Mouse (Mus musculus): ENCODE data around the gene Sult3a1. TPM values are rescaled to one million over a fixed set of nuclear protein-coding genes. Genes with fewer than 3 reads are reported as not detected.
A peak's percentile ranks its signal among the peaks of the same experiment; 100 is the strongest.

The Sult3a1 gene
- polyA plus RNA-seq, 1 experiment = not detected

GRCm38 (mm10) chr10:33904530-33905481 lies 47.3 kb downstream of the Sult3a1 start, which contains the start of gene Rsph4a:
Rsph4a (plus strand) TSS chr10:33905111.
- H3K4me3 ChIP-seq (replicated peaks; ENCODE audit: insufficient read depth, low read depth, low read length) = peak within 1 kb of the TSS; percentile 29
- peak in 1 of 2 experiments; percentile 5 for DNase-seq
- TF ChIP-seq POLR2A (IDR thresholded peaks at IDR 0.05; ENCODE audit: borderline replicate concordance, insufficient read depth, low read length) (no peak), CTCF (IDR thresholded peaks at IDR 0.05; ENCODE audit: borderline replicate concordance, insufficient read depth, low read depth, low read length) (no peak)
- WGBS = 7% methylated on average over 17 of the region's 17 CpGs
- no peaks in the 10 kb centered on the region for H3K27me3 ChIP-seq (ENCODE audit: control insufficient read depth, insufficient read depth, low read length)
- H3K27ac ChIP-seq (ENCODE audit: insufficient read depth, low read length) = no peak within 1 kb of the TSS
- no peaks in the 10 kb centered on the region for H3K4me1 ChIP-seq (ENCODE audit: control insufficient read depth, insufficient read depth, low read length)

- DNase-seq = no peak
- 4% methylated on average over 6 of the region's 6 CpGs for WGBS
- Histone ChIP-seq H3K4me3 (replicated peaks; ENCODE audit: insufficient read depth, low read depth, low read length) (no peak overlapping the region), H3K27ac (ENCODE audit: insufficient read depth, low read length) (no peak overlapping the region), H3K27me3 (ENCODE audit: control insufficient read depth, insufficient read depth, low read length) (no peaks in the 10 kb centered on the region), H3K4me1 (ENCODE audit: control insufficient read depth, insufficient read depth, low read length) (no peaks in the 10 kb centered on the region)
- TF ChIP-seq CTCF (IDR thresholded peaks at IDR 0.05; ENCODE audit: borderline replicate concordance, insufficient read depth, low read depth, low read length) (no peak), POLR2A (IDR thresholded peaks at IDR 0.05; ENCODE audit: borderline replicate concordance, insufficient read depth, low read length) (no peak)
These were observed 48.0 kb downstream of the Sult3a1 start for GRCm38 (mm10) chr10:33905489-33905888.

Other genes with a start within 250 kb of the Sult3a1 start
- 16.5 and 20.0 TPM in 2 replicates for gene Clvs2, start 233.0 kb upstream of the Sult3a1 start, polyA plus RNA-seq (2012; rRNA removed)
- not detected in 2 replicates for gene Sult3a2, start 71.0 kb upstream of the Sult3a1 start, polyA plus RNA-seq (2012; rRNA removed)
- 0.46 and 0.97 TPM in 2 replicates for gene Rsph4a, start 47.4 kb downstream of the Sult3a1 start, polyA plus RNA-seq (2012; rRNA removed)
- 9.0 and 10.5 TPM in 2 replicates for gene Zup1, start 93.5 kb downstream of the Sult3a1 start, polyA plus RNA-seq (2012; rRNA removed)
- 65.2 and 78.4 TPM in 2 replicates for gene Rwdd1, start 161.9 kb downstream of the Sult3a1 start, polyA plus RNA-seq (2012; rRNA removed)
- not detected in 2 replicates for gene Trappc3l, start 179.9 kb downstream of the Sult3a1 start, polyA plus RNA-seq (2012; rRNA removed)
- gene Calhm4, start 186.6 kb downstream of the Sult3a1 start, polyA plus RNA-seq (2012; rRNA removed) = not detected in 2 replicates
- 0.49 and 0.52 TPM in 2 replicates for gene Calhm5, start 238.8 kb downstream of the Sult3a1 start, polyA plus RNA-seq (2012; rRNA removed)